In genomic region chr9:60382526-60382925, GRCm38 (mm10) we compare ENCODE assay signal across 19 mouse cellular contexts.
DNase-seq lines count a peak whose midpoint lies in the region; ATAC-seq lines count a peak whose summit lies in the region.
"Had no signal": no experiment of that assay in that cellular context is flagged by ENCODE, and none has a peak within 500 bp of the region (broad histone marks: within the 10 kb centered on the region; RNA-seq: fewer than 3 reads in every experiment).

No protein-coding gene starts in this region.

- peak; percentile 3 to 46 for DNase-seq in left cerebral cortex, postnatal 25 days (ENCODE audit: low spot score in 2 of 2)
- DNase-seq in left cerebral cortex, adult 9 months (ENCODE audit: low spot score in 2 of 2), result no peak
- peak; percentile 28 to 30 for DNase-seq in right cerebral cortex, adult 2 months (ENCODE audit: low spot score in 2 of 2)
- DNase-seq in right cerebral cortex, postnatal 25 days, result no peak
- peak; percentile 56 for DNase-seq in brain, adult 2 months (ENCODE audit: low read depth, low spot score)
- DNase-seq in telencephalon, adult 2 months (ENCODE audit: low read depth, low spot score), result peak; percentile 6
- no peak for DNase-seq in ovary, adult 18-20 months (ENCODE audit: low spot score)
- DNase-seq: gastrocnemius, adult 2 months; gastrocnemius, postnatal 36 days; heart, adult 11 months; heart, postnatal 36 days had no signal

- no peak for ATAC-seq in intestine, embryonic 16.5 days
- ATAC-seq: activated CD4-positive, CD25-positive, alpha-beta regulatory T cell, adult 4 months; forebrain, embryonic 16.5 days; Patski had no signal

- no peak overlapping the region for H3K9ac ChIP-seq in intestine, embryonic 16.5 days (ENCODE audit: low read depth, low read length)
- H3K9ac ChIP-seq: embryonic facial prominence, embryonic 12.5 days; forebrain, embryonic 12.5 days; heart, embryonic 13.5 days; hindbrain, embryonic 15.5 days had no signal

- H3K36me3 ChIP-seq in intestine, embryonic 16.5 days (ENCODE audit: control insufficient read depth, insufficient read depth, low read length), result no peaks in the 10 kb centered on the region
- H3K36me3 ChIP-seq: embryonic facial prominence, embryonic 12.5 days; forebrain, embryonic 12.5 days; heart, embryonic 13.5 days; hindbrain, embryonic 15.5 days had no signal

- no peaks in the 10 kb centered on the region for H3K9me3 ChIP-seq in intestine, embryonic 16.5 days (ENCODE audit: control insufficient read depth, low read length)
- H3K9me3 ChIP-seq: embryonic facial prominence, embryonic 12.5 days; forebrain, embryonic 12.5 days; heart, embryonic 13.5 days; hindbrain, embryonic 15.5 days had no signal

- H3K4me2 ChIP-seq in intestine, embryonic 16.5 days (ENCODE audit: low read depth, low read length), result no peak overlapping the region
- H3K4me2 ChIP-seq: embryonic facial prominence, embryonic 12.5 days; forebrain, embryonic 12.5 days; heart, embryonic 13.5 days; hindbrain, embryonic 15.5 days had no signal

- intact Hi-C loops in left cerebral cortex, postnatal 25 days (cut with DNase I), result no loop called here

- no peak overlapping the region for H3K4me3 ChIP-seq in intestine, embryonic 16.5 days (ENCODE audit: low read length)
- H3K4me3 ChIP-seq: embryonic facial prominence, embryonic 12.5 days; forebrain, embryonic 12.5 days; gastrocnemius, adult 2 months; heart, embryonic 13.5 days; hindbrain, embryonic 15.5 days had no signal

- H3K27me3 ChIP-seq in intestine, embryonic 16.5 days (replicated peaks; ENCODE audit: control insufficient read depth, insufficient read depth, low read length), result no peaks in the 10 kb centered on the region
- H3K27me3 ChIP-seq: embryonic facial prominence, embryonic 12.5 days; forebrain, embryonic 12.5 days; heart, embryonic 13.5 days; hindbrain, embryonic 15.5 days; Patski had no signal

- H3K27ac ChIP-seq in intestine, embryonic 16.5 days (ENCODE audit: low read length), result no peak overlapping the region
- H3K27ac ChIP-seq: embryonic facial prominence, embryonic 12.5 days; forebrain, embryonic 12.5 days; gastrocnemius, adult 2 months; heart, embryonic 13.5 days; hindbrain, embryonic 15.5 days had no signal

- WGBS in intestine, embryonic 16.5 days, result 78% methylated on average over 4 of the region's 4 CpGs

- H3K4me1 ChIP-seq in intestine, embryonic 16.5 days (ENCODE audit: control insufficient read depth, insufficient read depth, low read length), result peaks cover 4% of the 10 kb centered on the region; the same call in 1 of the 2 replicates
- H3K4me1 ChIP-seq: forebrain, embryonic 12.5 days; heart, embryonic 13.5 days; hindbrain, embryonic 15.5 days had no signal

Comparison
In these comparisons a context has a peak if more than half of its experiments do, and no peak if none do; other contexts are left out.
1. DNase-seq: peak in left cerebral cortex, postnatal 25 days (2 of 2), right cerebral cortex, adult 2 months (2 of 2), brain, adult 2 months (single experiment) and telencephalon, adult 2 months (single experiment); none in left cerebral cortex, adult 9 months (0 of 2), right cerebral cortex, postnatal 25 days (single experiment) and ovary, adult 18-20 months (single experiment).